In the genomic region with DNA sequence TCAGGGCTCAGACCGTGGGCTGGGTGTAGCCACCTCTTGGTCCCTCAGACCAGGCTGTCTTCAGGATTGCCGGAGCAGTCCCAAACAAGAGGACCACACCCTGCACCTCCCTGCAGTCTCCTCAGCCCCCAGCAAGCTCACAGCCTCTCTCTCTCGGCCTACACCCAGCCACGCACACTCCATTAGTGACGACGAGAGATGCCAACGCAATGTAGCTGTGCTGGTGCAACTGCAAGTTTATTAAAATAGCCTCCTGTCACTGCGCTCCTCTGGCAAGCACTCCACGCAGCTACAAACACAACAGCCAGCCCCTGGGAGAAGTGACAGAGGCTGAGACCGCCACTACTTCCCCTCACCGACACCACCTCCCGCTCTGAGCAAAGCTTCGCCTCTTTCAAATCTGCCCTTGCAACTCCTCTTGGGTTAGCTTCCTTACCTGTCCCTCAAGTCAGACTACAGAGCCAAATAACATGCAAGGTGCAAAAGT, we compare ENCODE assay signal across 8 mouse cellular contexts. TPM values are rescaled to one million over a fixed set of nuclear protein-coding genes. Genes with fewer than 3 reads are reported as not detected.
DNase-seq lines count a peak whose midpoint lies in the region; ATAC-seq and TF ChIP-seq lines count a peak whose summit lies in the region.

No protein-coding gene starts in this region.

- no peak for TF ChIP-seq CTCF in testis, adult 2 months (IDR thresholded peaks at IDR 0.05; ENCODE audit: control insufficient read depth, insufficient read depth, insufficient replicate concordance, low read depth, low read length)

- no peak for ATAC-seq in embryonic facial prominence, embryonic 12.5 days (ENCODE audit: insufficient number of reproducible peaks, insufficient read depth, low FRiP score, low TSS enrichment)
- ATAC-seq in midbrain, embryonic 15.5 days (replicated peaks), result 0 out of 2 replicates have a peak, but pooled peaks have one; percentile 15
- ATAC-seq in liver, embryonic 12.5 days, result no peak

- no peaks in the 10 kb centered on the region for H3K9me3 ChIP-seq in embryonic facial prominence, embryonic 12.5 days
- no peaks in the 10 kb centered on the region for H3K9me3 ChIP-seq in embryonic facial prominence, embryonic 10.5 days
- no peaks in the 10 kb centered on the region for H3K9me3 ChIP-seq in midbrain, embryonic 15.5 days
- H3K9me3 ChIP-seq in liver, embryonic 12.5 days (replicated peaks), result no peaks in the 10 kb centered on the region

- H3K4me2 ChIP-seq in embryonic facial prominence, embryonic 12.5 days (replicated peaks), result peak overlapping the region; percentile 50
- 0 out of 2 replicates have a peak overlapping the region, but pooled peaks have one; percentile 8 for H3K4me2 ChIP-seq in midbrain, embryonic 15.5 days
- no peak overlapping the region for H3K4me2 ChIP-seq in liver, embryonic 12.5 days

- H3K4me3 ChIP-seq in embryonic facial prominence, embryonic 12.5 days, result no peak overlapping the region
- H3K4me3 ChIP-seq in embryonic facial prominence, embryonic 10.5 days, result no peak overlapping the region
- no peak overlapping the region for H3K4me3 ChIP-seq in testis, adult 2 months (ENCODE audit: control insufficient read depth, low read depth, low read length)
- H3K4me3 ChIP-seq in midbrain, embryonic 15.5 days, result no peak overlapping the region
- no peak overlapping the region for H3K4me3 ChIP-seq in liver, embryonic 12.5 days

- peaks cover 84% of the 10 kb centered on the region for H3K27me3 ChIP-seq in embryonic facial prominence, embryonic 12.5 days
- peaks cover 100% of the 10 kb centered on the region for H3K27me3 ChIP-seq in embryonic facial prominence, embryonic 10.5 days (replicated peaks; ENCODE audit: low read depth, poor library complexity, severe bottlenecking)
- H3K27me3 ChIP-seq in testis, adult 2 months (ENCODE audit: control insufficient read depth, insufficient read depth, low read length), result no peaks in the 10 kb centered on the region
- peaks cover 69% of the 10 kb centered on the region for H3K27me3 ChIP-seq in midbrain, embryonic 15.5 days (replicated peaks)
- peaks cover 100% of the 10 kb centered on the region for H3K27me3 ChIP-seq in liver, embryonic 12.5 days (replicated peaks)

- DNase-seq in embryonic facial prominence, embryonic 10.5 days (ENCODE audit: low spot score), result no peak
- no peak for DNase-seq in testis, postnatal 14 days (ENCODE audit: low spot score)
- peak; percentile 40 for DNase-seq in heart, postnatal 4 days
- no peak for DNase-seq in spleen, adult 12 weeks (ENCODE audit: low spot score)

- no peak for TF ChIP-seq POLR2A in testis, adult 2 months (IDR thresholded peaks at IDR 0.05; ENCODE audit: control insufficient read depth, low read depth, low read length)

- peaks cover 60% of the 10 kb centered on the region for H3K4me1 ChIP-seq in embryonic facial prominence, embryonic 12.5 days
- peaks cover 38% of the 10 kb centered on the region for H3K4me1 ChIP-seq in embryonic facial prominence, embryonic 10.5 days
- H3K4me1 ChIP-seq in testis, adult 2 months (ENCODE audit: control insufficient read depth, insufficient read depth, low read length), result peaks cover 24% of the 10 kb centered on the region
- H3K4me1 ChIP-seq in midbrain, embryonic 15.5 days, result peaks cover 44% of the 10 kb centered on the region
- peaks cover 24% of the 10 kb centered on the region for H3K4me1 ChIP-seq in liver, embryonic 12.5 days

- no peak overlapping the region for H3K9ac ChIP-seq in embryonic facial prominence, embryonic 12.5 days
- H3K9ac ChIP-seq in midbrain, embryonic 15.5 days, result no peak overlapping the region
- no peak overlapping the region for H3K9ac ChIP-seq in liver, embryonic 12.5 days

- H3K27ac ChIP-seq in embryonic facial prominence, embryonic 12.5 days, result no peak overlapping the region
- no peak overlapping the region for H3K27ac ChIP-seq in embryonic facial prominence, embryonic 10.5 days (replicated peaks)
- peak overlapping the region; percentile 68 for H3K27ac ChIP-seq in testis, adult 2 months (ENCODE audit: control insufficient read depth, insufficient read depth, low read depth, low read length)
- H3K27ac ChIP-seq in midbrain, embryonic 15.5 days, result peak overlapping the region; percentile 82
- H3K27ac ChIP-seq in liver, embryonic 12.5 days, result no peak overlapping the region

- 7% methylated on average over 13 of the region's 13 CpGs for WGBS in embryonic facial prominence, embryonic 12.5 days
- WGBS in embryonic facial prominence, embryonic 10.5 days, result under 1% methylated on average over 13 of the region's 13 CpGs
- WGBS in midbrain, embryonic 15.5 days, result 6% methylated on average over 13 of the region's 13 CpGs
- 8% methylated on average over 13 of the region's 13 CpGs for WGBS in liver, embryonic 12.5 days (ENCODE audit: insufficient replicate concordance)

- H3K36me3 ChIP-seq in embryonic facial prominence, embryonic 12.5 days, result peaks cover 2% of the 10 kb centered on the region; the same call in 1 of the 2 replicates
- H3K36me3 ChIP-seq in embryonic facial prominence, embryonic 10.5 days (replicated peaks), result no peaks in the 10 kb centered on the region
- H3K36me3 ChIP-seq in testis, adult 2 months (ENCODE audit: control insufficient read depth, insufficient read depth, low read length), result no peaks in the 10 kb centered on the region
- H3K36me3 ChIP-seq in midbrain, embryonic 15.5 days (replicated peaks), result no peaks in the 10 kb centered on the region
- H3K36me3 ChIP-seq in liver, embryonic 12.5 days, result no peaks in the 10 kb centered on the region

RNA-seq across cellular contexts. Expression of a gene that starts 25.0 kb away (rescaled TPM):
- polyA plus RNA-seq in embryonic facial prominence, embryonic 12.5 days (2016; fragmentation: Nextera tagmentation; extraction: Ambion mirVana), result 18.4 and 21.2 TPM in 2 replicates
- 0.29 and 0.77 TPM in 2 replicates for polyA plus RNA-seq in embryonic facial prominence, embryonic 10.5 days (2016; fragmentation: Nextera tagmentation; extraction: Ambion mirVana)
- polyA plus RNA-seq in testis, adult 2 months (2012; rRNA removed), result 4.3 and 5.0 TPM in 2 replicates
- total RNA-seq in heart, postnatal 4 days (2021), result 100 to 1,000 TPM; 189 to 211 TPM
- 48.6 and 54.0 TPM in 2 replicates for polyA plus RNA-seq in midbrain, embryonic 15.5 days (2015; fragmentation: Nextera tagmentation; extraction: Ambion mirVana)
- polyA plus RNA-seq in liver, embryonic 12.5 days (2016; fragmentation: Nextera tagmentation; extraction: Ambion mirVana), result 2.8 and 2.9 TPM in 2 replicates

RNA-seq across cellular contexts. Expression of a gene that starts 47.5 kb away (rescaled TPM):
- 5.3 and 5.5 TPM in 2 replicates for polyA plus RNA-seq in embryonic facial prominence, embryonic 12.5 days (2016; fragmentation: Nextera tagmentation; extraction: Ambion mirVana)
- 2.8 and 3.0 TPM in 2 replicates for polyA plus RNA-seq in embryonic facial prominence, embryonic 10.5 days (2016; fragmentation: Nextera tagmentation; extraction: Ambion mirVana)
- 27.1 and 29.7 TPM in 2 replicates for polyA plus RNA-seq in testis, adult 2 months (2012; rRNA removed)
- 1 to 10 TPM; 3.4 to 3.6 TPM for total RNA-seq in heart, postnatal 4 days (2021)
- 12.3 and 13.4 TPM in 2 replicates for polyA plus RNA-seq in midbrain, embryonic 15.5 days (2015; fragmentation: Nextera tagmentation; extraction: Ambion mirVana)
- 3.4 and 4.3 TPM in 2 replicates for polyA plus RNA-seq in liver, embryonic 12.5 days (2016; fragmentation: Nextera tagmentation; extraction: Ambion mirVana)

RNA-seq across cellular contexts. Expression of a gene that starts 52.3 kb away (rescaled TPM):
- 7.1 and 7.4 TPM in 2 replicates for polyA plus RNA-seq in embryonic facial prominence, embryonic 12.5 days (2016; fragmentation: Nextera tagmentation; extraction: Ambion mirVana)
- polyA plus RNA-seq in embryonic facial prominence, embryonic 10.5 days (2016; fragmentation: Nextera tagmentation; extraction: Ambion mirVana), result 1.6 and 3.6 TPM in 2 replicates
- 0.32 TPM in 2 replicates for polyA plus RNA-seq in testis, adult 2 months (2012; rRNA removed)
- 1 to 10 TPM; 1.1 to 1.3 TPM for total RNA-seq in heart, postnatal 4 days (2021)
- polyA plus RNA-seq in midbrain, embryonic 15.5 days (2015; fragmentation: Nextera tagmentation; extraction: Ambion mirVana), result 0.97 and 1.8 TPM in 2 replicates
- 11.0 and 12.0 TPM in 2 replicates for polyA plus RNA-seq in liver, embryonic 12.5 days (2016; fragmentation: Nextera tagmentation; extraction: Ambion mirVana)

RNA-seq across cellular contexts. Expression of a gene that starts 56.2 kb away (rescaled TPM):
- 46.7 and 46.8 TPM in 2 replicates for polyA plus RNA-seq in embryonic facial prominence, embryonic 12.5 days (2016; fragmentation: Nextera tagmentation; extraction: Ambion mirVana)
- 45.2 and 47.3 TPM in 2 replicates for polyA plus RNA-seq in embryonic facial prominence, embryonic 10.5 days (2016; fragmentation: Nextera tagmentation; extraction: Ambion mirVana)
- 9.4 and 12.0 TPM in 2 replicates for polyA plus RNA-seq in testis, adult 2 months (2012; rRNA removed)
- 10 to 100 TPM; 24.2 to 26.2 TPM for total RNA-seq in heart, postnatal 4 days (2021)
- 35.5 and 36.1 TPM in 2 replicates for polyA plus RNA-seq in midbrain, embryonic 15.5 days (2015; fragmentation: Nextera tagmentation; extraction: Ambion mirVana)
- 69.9 and 71.0 TPM in 2 replicates for polyA plus RNA-seq in liver, embryonic 12.5 days (2016; fragmentation: Nextera tagmentation; extraction: Ambion mirVana)

Comparison
In these comparisons a context has a peak if more than half of its experiments do, and no peak if none do; other contexts are left out.
1. H3K27ac ChIP-seq: peak in testis, adult 2 months (single experiment) and midbrain, embryonic 15.5 days (single experiment); none in embryonic facial prominence, embryonic 12.5 days (single experiment), embryonic facial prominence, embryonic 10.5 days (single experiment) and liver, embryonic 12.5 days (single experiment).